Mouse (Mus musculus) midbrain, embryonic 10.5 days (tissue): ENCODE measurements around the gene Slc26a10. TPM values are rescaled to one million over a fixed set of nuclear protein-coding genes. Genes with fewer than 3 reads are reported as not detected.
A peak's percentile ranks its signal among the peaks of the same experiment; 100 is the strongest.

Experiments
- DNase-seq: peaks from one replicate; pipeline ENCODE4 v3.0.0-alpha.2; 2017; ENCODE audit warnings: low spot score
- H3K27ac ChIP-seq: fragments of 300-500 bp; sonication (generic); replicated peaks from 2 replicates; pipeline ENCODE4 v1.5.1; 2016; ENCODE audit warnings: mild to moderate bottlenecking
- H3K27me3 ChIP-seq: fragments of 300-500 bp; sonication (generic); 2 replicates; pipeline ENCODE4 v1.6.1; 2016; ENCODE audit warnings: low read depth, mild to moderate bottlenecking; ENCODE audit not compliant: poor library complexity, severe bottlenecking
- H3K36me3 ChIP-seq: fragments of 300-500 bp; sonication (generic); 2 replicates; pipeline ENCODE4 v1.6.1; 2016; ENCODE audit warnings: mild to moderate bottlenecking, moderate library complexity
- H3K4me1 ChIP-seq: fragments of 300-500 bp; sonication (generic); 2 replicates; pipeline ENCODE4 v1.6.1; 2016
- H3K4me3 ChIP-seq: fragments of 300-500 bp; sonication (generic); 2 replicates; pipeline ENCODE4 v1.5.1; 2016; ENCODE audit warnings: mild to moderate bottlenecking, moderate library complexity
- H3K9me3 ChIP-seq: fragments of 300-500 bp; sonication (generic); replicated peaks from 2 replicates; pipeline ENCODE4 v1.6.1; 2016; ENCODE audit warnings: mild to moderate bottlenecking
- WGBS: fragments of 180-500 bp; shearing (Covaris S2); methylation state at CpG from one replicate; pipeline ENCODE4 v1.1.7; 2016; 5-methylcytosine and 5-hydroxymethylcytosine counted together
- polyA plus RNA-seq: library from polyadenylated mRNA; unstranded; fragments of >200 nt; fragmentation: Nextera tagmentation; extraction: Ambion mirVana; gene quantifications from 2 replicates; pipeline ENCODE4 v1.2.1, GENCODE M21; 2016

The Slc26a10 gene
- polyA plus RNA-seq, 1 experiment from 2014 or later = 1.4 TPM

DNA sequence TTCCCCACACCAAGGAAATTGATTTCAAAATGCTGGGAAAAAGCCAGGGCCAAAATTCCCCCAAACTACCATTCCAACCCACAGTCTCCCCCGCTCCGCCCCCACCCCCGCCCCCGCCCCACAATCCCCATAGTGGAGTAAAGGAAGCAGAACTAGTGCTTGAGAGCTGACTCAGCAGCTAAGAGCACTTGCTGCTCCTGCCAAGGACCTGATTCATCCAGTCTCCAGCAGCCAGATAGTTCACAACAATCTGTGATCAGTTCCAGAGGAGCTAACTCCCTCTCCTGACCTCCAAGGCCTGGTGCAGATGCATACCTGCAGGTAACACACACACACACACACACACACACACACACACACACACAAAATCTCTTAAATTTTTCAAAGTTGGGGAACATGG is 51.0 kb downstream of the Slc26a10 start:
- Histone ChIP-seq H3K4me3 (no peak overlapping the region), H3K27ac (no peak overlapping the region), H3K36me3 (no peaks in the 10 kb centered on the region), H3K4me1 (no peaks in the 10 kb centered on the region), H3K9me3 (no peaks in the 10 kb centered on the region), H3K27me3 (no peaks in the 10 kb centered on the region)
- 65% methylated on average over 4 of the region's 4 CpGs for WGBS
- no peak for DNase-seq

DNA sequence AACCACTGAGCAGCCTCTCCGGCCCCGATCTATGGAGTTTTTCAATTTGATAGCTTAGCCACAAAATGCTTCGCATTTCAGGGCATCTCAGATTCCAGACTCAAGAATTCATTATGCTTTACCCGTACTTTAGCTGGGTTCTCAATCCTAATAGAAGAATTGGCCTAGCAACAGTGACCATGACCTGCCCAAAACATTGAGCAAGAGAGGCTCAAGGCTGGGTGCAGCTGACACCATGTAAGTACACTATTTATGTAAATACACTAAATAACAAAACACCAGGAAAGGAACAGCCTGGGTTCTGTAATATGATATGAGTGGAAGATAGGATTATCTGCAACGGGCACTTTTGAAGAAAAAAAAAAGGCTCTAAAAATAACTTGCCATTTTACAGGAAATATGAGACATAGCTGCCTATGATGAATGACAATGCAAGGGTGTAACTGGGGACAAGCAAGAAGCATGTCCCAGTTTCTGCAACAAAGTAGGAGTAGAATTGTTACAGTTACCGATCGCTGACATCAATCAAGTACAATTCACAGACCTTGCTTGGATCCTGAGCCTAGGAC is 52.6 kb downstream of the Slc26a10 start:
- no peak for DNase-seq
- Histone ChIP-seq H3K4me3 (no peak overlapping the region), H3K4me1 (peaks cover 9% of the 10 kb centered on the region), H3K27me3 (no peaks in the 10 kb centered on the region), H3K27ac (no peak overlapping the region), H3K9me3 (no peaks in the 10 kb centered on the region), H3K36me3 (no peaks in the 10 kb centered on the region)
- 89% methylated on average over 7 of the region's 7 CpGs for WGBS

DNA sequence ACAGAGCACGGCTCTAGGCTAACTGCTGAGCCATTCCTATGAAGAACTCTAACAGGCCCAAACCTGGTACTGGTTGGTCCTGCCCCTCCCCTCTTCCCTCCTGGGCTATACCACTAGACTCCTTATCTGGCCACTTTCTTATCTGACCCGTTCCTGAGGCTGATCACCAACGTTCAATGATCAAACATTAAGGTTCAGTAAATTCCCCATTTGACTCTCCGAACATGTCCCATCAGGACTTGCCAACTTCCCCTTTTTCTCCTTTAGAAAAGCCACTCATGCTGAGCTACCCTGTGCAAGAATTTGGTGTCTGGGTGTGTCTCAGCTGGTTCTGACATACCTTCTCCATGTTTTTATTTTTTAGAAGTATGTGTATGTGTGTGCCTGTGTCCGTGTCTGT is 53.9 kb downstream of the Slc26a10 start:
- no peak overlapping the region for H3K4me3 ChIP-seq
- H3K27me3 ChIP-seq = no peaks in the 10 kb centered on the region
- peaks cover 19% of the 10 kb centered on the region for H3K4me1 ChIP-seq
- 88% methylated on average over 5 of the region's 5 CpGs for WGBS
- H3K9me3 ChIP-seq = no peaks in the 10 kb centered on the region
- DNase-seq = no peak
- H3K36me3 ChIP-seq = no peaks in the 10 kb centered on the region
- H3K27ac ChIP-seq = no peak overlapping the region

DNA sequence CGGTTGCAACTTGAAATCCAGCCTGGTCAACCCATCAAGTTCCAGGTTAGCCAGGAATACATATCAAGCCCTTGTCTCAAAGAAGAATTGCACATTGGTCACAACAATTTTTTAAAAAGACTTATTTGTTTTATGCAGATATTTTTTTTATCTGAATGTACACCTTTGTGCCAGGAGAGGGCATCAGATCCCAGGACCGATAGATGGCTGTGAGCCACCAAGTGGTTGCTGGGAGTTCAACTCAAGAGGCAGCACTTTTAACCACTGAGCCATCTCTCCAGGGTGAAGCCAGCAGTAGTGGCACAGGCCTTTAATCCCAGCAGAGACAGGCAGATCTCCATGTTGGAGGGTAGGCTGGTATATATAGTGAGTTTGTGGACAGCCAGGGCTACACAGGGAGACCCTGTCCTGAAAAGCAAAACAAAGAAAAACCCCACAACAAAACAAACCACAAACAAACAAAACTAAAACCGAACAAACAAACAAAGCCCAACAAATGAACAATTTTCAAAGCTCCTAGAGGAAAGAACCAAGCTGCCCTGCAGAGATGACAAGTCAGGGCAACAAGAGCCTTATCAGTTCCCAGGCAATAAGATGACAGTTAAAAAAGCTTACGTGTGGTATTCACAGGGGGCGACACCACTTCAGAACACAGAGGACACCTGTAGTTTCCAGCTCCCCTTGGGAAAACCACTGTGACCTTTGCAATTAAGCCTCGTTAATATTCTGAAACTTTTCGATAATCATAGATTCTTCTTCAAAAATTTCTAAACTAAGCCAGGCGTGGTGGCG is 55.0 kb downstream of the Slc26a10 start:
- peaks cover 23% of the 10 kb centered on the region for H3K4me1 ChIP-seq
- H3K27ac ChIP-seq = no peak overlapping the region
- H3K4me3 ChIP-seq = no peak overlapping the region
- H3K27me3 ChIP-seq = no peaks in the 10 kb centered on the region
- no peaks in the 10 kb centered on the region for H3K36me3 ChIP-seq
- DNase-seq = peak; percentile 29
- 77% methylated on average over 9 of the region's 9 CpGs for WGBS
- H3K9me3 ChIP-seq = no peaks in the 10 kb centered on the region

DNA sequence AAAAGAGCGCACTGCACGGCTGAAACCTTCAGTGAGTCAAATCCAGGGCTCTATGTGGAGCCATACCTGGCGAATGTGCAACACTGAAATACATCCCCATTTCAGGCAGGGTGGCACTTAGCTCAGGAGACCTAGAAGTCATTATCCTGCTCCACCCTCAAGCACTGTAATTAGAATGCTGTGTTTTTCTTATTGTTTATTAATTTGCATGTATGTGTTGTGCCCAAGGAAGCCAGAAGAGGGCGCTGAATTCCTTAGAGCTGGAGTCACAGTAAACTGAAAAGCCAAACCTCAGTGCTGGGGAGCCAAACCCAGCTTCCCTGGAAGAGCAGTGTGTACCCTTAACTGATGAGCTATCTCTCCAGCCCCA is 57.0 kb downstream of the Slc26a10 start:
- no peaks in the 10 kb centered on the region for H3K9me3 ChIP-seq
- peak; percentile 54 for DNase-seq
- peaks cover 31% of the 10 kb centered on the region for H3K4me1 ChIP-seq
- peak overlapping the region; percentile 50 for H3K4me3 ChIP-seq
- 7% methylated on average over 4 of the region's 4 CpGs for WGBS
- peaks cover 11% of the 10 kb centered on the region for H3K36me3 ChIP-seq
- H3K27me3 ChIP-seq = no peaks in the 10 kb centered on the region
- peak overlapping the region; percentile 61; the same call in 1 of the 2 replicates for H3K27ac ChIP-seq

DNA sequence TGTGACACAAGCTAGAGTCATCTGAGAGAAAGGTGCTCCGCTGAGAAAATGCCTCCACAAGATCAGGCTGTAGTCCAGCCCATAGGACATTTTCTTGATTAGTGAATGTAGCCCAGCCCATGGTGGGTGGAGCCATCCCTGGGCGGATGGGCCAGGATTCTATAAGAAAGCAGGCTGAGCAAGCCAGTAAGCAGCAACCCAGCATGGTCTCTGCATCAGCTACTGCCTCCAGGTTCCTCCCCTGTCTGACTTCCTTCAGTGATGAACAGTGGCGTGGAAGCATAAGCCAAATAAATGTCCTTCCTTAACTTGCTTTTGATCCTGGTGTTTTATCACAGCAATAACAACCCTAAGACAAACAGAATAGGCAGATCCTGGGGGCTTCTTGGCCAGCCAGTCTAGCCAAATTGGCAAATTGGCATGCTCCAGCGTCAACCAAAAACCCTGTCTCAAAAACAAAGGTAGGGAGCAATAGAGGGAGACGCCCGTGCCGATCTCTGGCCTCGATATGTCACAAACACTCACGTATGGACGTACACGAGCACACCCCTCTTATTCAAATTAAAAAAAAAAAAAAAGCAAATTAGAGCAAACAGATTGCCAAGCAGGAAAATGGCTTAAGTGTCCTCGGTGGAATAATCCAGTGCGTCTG is 57.5 kb downstream of the Slc26a10 start:
- H3K4me3 ChIP-seq = peak overlapping the region; percentile 50
- H3K4me1 ChIP-seq = peaks cover 31% of the 10 kb centered on the region
- peaks cover 16% of the 10 kb centered on the region for H3K36me3 ChIP-seq
- 13% methylated on average over 13 of the region's 13 CpGs for WGBS
- H3K27me3 ChIP-seq = no peaks in the 10 kb centered on the region
- peak; percentile 50 for DNase-seq
- no peaks in the 10 kb centered on the region for H3K9me3 ChIP-seq
- H3K27ac ChIP-seq = peak overlapping the region; percentile 61

DNA sequence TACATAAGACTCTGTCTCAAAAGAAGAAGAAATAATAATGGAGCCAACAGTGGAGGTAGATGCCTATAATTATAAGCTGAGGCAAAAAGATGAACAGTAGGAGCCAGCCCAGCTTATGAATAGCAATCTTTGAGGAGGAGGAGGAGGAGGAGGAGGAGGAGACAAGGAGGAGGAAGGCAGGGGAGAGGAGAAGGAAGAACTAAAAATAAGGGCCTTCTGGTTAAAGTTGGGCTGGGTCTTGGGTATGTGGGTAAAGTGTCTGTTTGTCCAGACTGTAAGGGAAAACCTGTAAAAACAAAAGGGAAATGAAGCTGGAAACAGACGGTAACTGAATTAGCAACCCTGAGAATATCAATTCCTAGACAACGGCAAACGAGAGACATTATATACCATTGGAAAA is 58.4 kb downstream of the Slc26a10 start:
- DNase-seq = no peak
- H3K4me3 ChIP-seq = peak overlapping the region; percentile 95; the same call in 1 of the 2 replicates
- no peaks in the 10 kb centered on the region for H3K27me3 ChIP-seq
- peaks cover 25% of the 10 kb centered on the region for H3K36me3 ChIP-seq
- H3K27ac ChIP-seq = no peak overlapping the region
- peaks cover 31% of the 10 kb centered on the region for H3K4me1 ChIP-seq
- no peaks in the 10 kb centered on the region for H3K9me3 ChIP-seq
- 91% methylated on average over 3 of the region's 3 CpGs for WGBS

Other genes with a start within 250 kb of the Slc26a10 start
- gene Ctdsp2, start 201.9 kb downstream of the Slc26a10 start, polyA plus RNA-seq = 36.8 and 39.3 TPM in 2 replicates
- 0.36 and 2.2 TPM in 2 replicates for gene Avil, start 179.9 kb downstream of the Slc26a10 start, polyA plus RNA-seq
- gene Tsfm, start 149.8 kb downstream of the Slc26a10 start, polyA plus RNA-seq = 101 and 107 TPM in 2 replicates
- gene Mettl1, start 139.2 kb downstream of the Slc26a10 start, polyA plus RNA-seq = 54.3 and 56.7 TPM in 2 replicates
- 0.19 and 0.26 TPM in 2 replicates for gene Eef1akmt3, start 139.1 kb downstream of the Slc26a10 start, polyA plus RNA-seq
- gene Cyp27b1, start 132.4 kb downstream of the Slc26a10 start, polyA plus RNA-seq = 0.07 and 0.22 TPM in 2 replicates
- gene March9, start 120.5 kb downstream of the Slc26a10 start, polyA plus RNA-seq = 1.3 and 1.7 TPM in 2 replicates
- 2,811 and 2,916 TPM in 2 replicates for gene Cdk4, start 117.1 kb downstream of the Slc26a10 start, polyA plus RNA-seq
- gene Tspan31, start 110.4 kb downstream of the Slc26a10 start, polyA plus RNA-seq = 197 and 208 TPM in 2 replicates
- gene Agap2, start 105.4 kb downstream of the Slc26a10 start, polyA plus RNA-seq = 0.10 and 0.19 TPM in 2 replicates
- gene Os9, start 59.5 kb downstream of the Slc26a10 start, polyA plus RNA-seq = 62.3 and 83.0 TPM in 2 replicates
- 4.9 and 6.1 TPM in 2 replicates for gene B4galnt1, start 15.4 kb downstream of the Slc26a10 start, polyA plus RNA-seq
- gene Arhgef25, start 9.4 kb upstream of the Slc26a10 start, polyA plus RNA-seq = 24.8 and 28.7 TPM in 2 replicates
- 119 and 142 TPM in 2 replicates for gene Dtx3, start 15.1 kb upstream of the Slc26a10 start, polyA plus RNA-seq
- 16.5 and 18.1 TPM in 2 replicates for gene Pip4k2c, start 30.9 kb upstream of the Slc26a10 start, polyA plus RNA-seq
- 14.9 and 29.4 TPM in 2 replicates for gene Kif5a, start 82.7 kb upstream of the Slc26a10 start, polyA plus RNA-seq
- gene Dctn2, start 85.7 kb upstream of the Slc26a10 start, polyA plus RNA-seq = 212 and 239 TPM in 2 replicates
- gene Mbd6, start 108.4 kb upstream of the Slc26a10 start, polyA plus RNA-seq = 11.9 and 13.0 TPM in 2 replicates
- 180 and 187 TPM in 2 replicates for gene Mars, start 131.1 kb upstream of the Slc26a10 start, polyA plus RNA-seq
- 1.1 and 1.3 TPM in 2 replicates for gene Arhgap9, start 141.3 kb upstream of the Slc26a10 start, polyA plus RNA-seq
- gene Gli1, start 161.3 kb upstream of the Slc26a10 start, polyA plus RNA-seq = 7.8 and 11.0 TPM in 2 replicates
- 0.02 TPM in 1 of 2 replicates, not detected in the other for gene Inhbe, start 173.8 kb upstream of the Slc26a10 start, polyA plus RNA-seq
- gene Inhbc, start 189.8 kb upstream of the Slc26a10 start, polyA plus RNA-seq = not detected in 2 replicates
- 29.6 and 34.5 TPM in 2 replicates for gene R3hdm2, start 199.7 kb upstream of the Slc26a10 start, polyA plus RNA-seq